Mouse (Mus musculus) skeletal muscle tissue, postnatal 0 days (tissue): Measurements from ENCODE around the gene Ntm. TPM values are rescaled to one million over a fixed set of nuclear protein-coding genes. Genes with fewer than 3 reads are reported as not detected.

Source experiments
- polyA plus RNA-seq: library from polyadenylated mRNA; unstranded; fragments of >200 nt; fragmentation: Nextera tagmentation; extraction: Ambion mirVana; gene quantifications from 2 replicates; pipeline ENCODE4 v1.2.1, GENCODE M21; 2015

Gene Ntm
- polyA plus RNA-seq: 11.2 and 11.7 TPM in 2 replicates

DNA sequence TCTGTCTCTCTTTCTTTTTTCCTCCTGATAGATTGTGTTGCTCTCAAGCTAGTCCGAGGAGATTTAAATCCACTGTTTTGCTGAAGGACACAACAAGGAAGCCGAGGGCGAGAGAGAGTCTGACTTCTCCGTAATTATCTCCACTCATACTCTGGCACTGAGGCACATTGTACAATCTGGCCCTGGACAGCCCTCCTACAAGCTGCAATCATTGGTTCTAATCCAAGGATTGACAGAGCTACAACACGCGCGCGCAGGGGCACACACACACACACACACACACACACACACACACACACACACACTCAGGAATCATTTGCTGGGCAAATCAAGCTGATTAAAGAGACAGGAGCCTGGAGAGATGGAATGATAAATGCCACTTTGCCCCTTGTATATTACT lies at the start of gene Ntm:
Gene Ntm (minus strand): TSS at position 164 of the 400 bp plus-strand sequence.

